Mouse (Mus musculus): ENCODE results near the gene Bsdc1. TPM values are rescaled to one million over a fixed set of nuclear protein-coding genes. Genes with fewer than 3 reads are reported as not detected.

Gene Bsdc1
- total RNA-seq, 2 experiments from 2014 or later, result 48.2 to 52.0 TPM

GRCm38 (mm10) chr4:129463097-129464059 lies 2.0 kb downstream of the Bsdc1 start:
- DNase-seq (ENCODE audit: low spot score in 2 of 2), result no peak
- intact Hi-C loops (cut with DNase I), result loop anchor here (5.0 kb wide), 1 partner anchor 126 kb away; the partner anchor contains the start of genes Rbbp4 and Zbtb8os

GRCm38 (mm10) chr4:129464286-129464815 lies 3.0 kb downstream of the Bsdc1 start:
- DNase-seq (ENCODE audit: low spot score in 2 of 2), result no peak
- intact Hi-C loops (cut with DNase I), result loop anchor here (5.0 kb wide), 1 partner anchor 127 kb away; the partner anchor contains the start of genes Rbbp4 and Zbtb8os

GRCm38 (mm10) chr4:129476047-129476446 lies 14.7 kb downstream of the Bsdc1 start:
- DNase-seq (ENCODE audit: low spot score in 2 of 2), result no peak
- intact Hi-C loops (cut with DNase I), result no loop called here

GRCm38 (mm10) chr4:129479863-129480262 lies 18.5 kb downstream of the Bsdc1 start:
- intact Hi-C loops (cut with DNase I), result no loop called here

GRCm38 (mm10) chr4:129481090-129481489 lies 19.7 kb downstream of the Bsdc1 start:
- DNase-seq (ENCODE audit: low spot score in 2 of 2), result no peak
- intact Hi-C loops (cut with DNase I), result no loop called here

More at GRCm38 (mm10) chr4:129479863-129480262, 18.5 kb downstream of the Bsdc1 start:
- DNase-seq (ENCODE audit: low spot score in 2 of 2), result no peak

GRCm38 (mm10) chr4:129490972-129491880 lies 29.8 kb downstream of the Bsdc1 start, which contains the start of the genes Tssk3 and Fam229a:
Gene Tssk3, minus strand, starts transcription at chr4:129491022.
Gene Fam229a, plus strand, starts transcription at chr4:129491190.
- peak in 1 of 2 experiments; percentile 38 for DNase-seq (ENCODE audit: low spot score in 2 of 2)
- intact Hi-C loops (cut with DNase I), result loop anchor here (5.0 kb wide), 1 partner anchor 116 kb away; no protein-coding TSS in a partner anchor

GRCm38 (mm10) chr4:129494681-129495080 lies 33.3 kb downstream of the Bsdc1 start:
- intact Hi-C loops (cut with DNase I), result loop anchor here (1.0 to 5.0 kb wide), 2 partner anchors 20 to 113 kb away; no protein-coding TSS in a partner anchor

GRCm38 (mm10) chr4:129495672-129496562 lies 34.5 kb downstream of the Bsdc1 start:
- intact Hi-C loops (cut with DNase I), result loop anchor here (1.0 kb wide), 1 partner anchor 18 kb away; no protein-coding TSS in a partner anchor
- peak; percentile 77 to 88 for DNase-seq (ENCODE audit: low spot score in 2 of 2)

More at GRCm38 (mm10) chr4:129494681-129495080, 33.3 kb downstream of the Bsdc1 start:
- no peak for DNase-seq (ENCODE audit: low spot score in 2 of 2)

GRCm38 (mm10) chr4:129496631-129497030 lies 35.2 kb downstream of the Bsdc1 start:
- DNase-seq (ENCODE audit: low spot score in 2 of 2), result peak in 1 of 2 experiments; percentile 37
- intact Hi-C loops (cut with DNase I), result no loop called here

- DNase-seq (ENCODE audit: low spot score in 2 of 2), result no peak
- intact Hi-C loops (cut with DNase I), result no loop called here
Measured at GRCm38 (mm10) chr4:129498941-129499340, 37.6 kb downstream of the Bsdc1 start.

GRCm38 (mm10) chr4:129500017-129500416 lies 38.6 kb downstream of the Bsdc1 start:
- no peak for DNase-seq (ENCODE audit: low spot score in 2 of 2)
- intact Hi-C loops (cut with DNase I), result no loop called here

- intact Hi-C loops (cut with DNase I), result no loop called here
- DNase-seq (ENCODE audit: low spot score in 2 of 2), result peak; percentile 49 to 73
Measured at GRCm38 (mm10) chr4:129500607-129501566, 39.5 kb downstream of the Bsdc1 start.

- intact Hi-C loops (cut with DNase I), result no loop called here
- no peak for DNase-seq (ENCODE audit: low spot score in 2 of 2)
Measured at GRCm38 (mm10) chr4:129502327-129502888, 41.0 kb downstream of the Bsdc1 start.

GRCm38 (mm10) chr4:129502901-129503444 lies 41.6 kb downstream of the Bsdc1 start:
- DNase-seq (ENCODE audit: low spot score in 2 of 2), result no peak
- intact Hi-C loops (cut with DNase I), result no loop called here

- intact Hi-C loops (cut with DNase I), result no loop called here
- no peak for DNase-seq (ENCODE audit: low spot score in 2 of 2)
Measured at GRCm38 (mm10) chr4:129505511-129505910, 44.1 kb downstream of the Bsdc1 start.

Data from left cerebral cortex, postnatal 14 days (tissue).